Mouse (Mus musculus) left cerebral cortex, postnatal 10 days (tissue): ENCODE data around the gene Klhl25. TPM values are rescaled to one million over a fixed set of nuclear protein-coding genes. Genes with fewer than 3 reads are reported as not detected.
"Not testable (repeated sequence)": the region's sequence is repeated elsewhere in the genome, so short reads cannot be mapped to it uniquely, and the experiment has no call there.

Source experiments
- DNase-seq, 2 experiments: peaks; one replicate each; pipeline ENCODE4 v3.0.0; 2021 to 2022; ENCODE audit warnings: low spot score in 2 of 2, mixed read lengths in 1 of 2; ENCODE audit errors: extremely low spot score in 1 of 2
- intact Hi-C: fragments of 180-260 bp; cut with DNase I; formaldehyde crosslinking; loops from one replicate; pipeline ENCODE4 v1.15.1; 2025
- total RNA-seq, 2 experiments: library from RNA; stranded (reverse); gene quantifications; 2 replicates each; pipeline ENCODE4 v1.2.3; 2021

The Klhl25 gene
- total RNA-seq, 2 experiments from 2014 or later, result 13.3 to 18.5 TPM

DNA sequence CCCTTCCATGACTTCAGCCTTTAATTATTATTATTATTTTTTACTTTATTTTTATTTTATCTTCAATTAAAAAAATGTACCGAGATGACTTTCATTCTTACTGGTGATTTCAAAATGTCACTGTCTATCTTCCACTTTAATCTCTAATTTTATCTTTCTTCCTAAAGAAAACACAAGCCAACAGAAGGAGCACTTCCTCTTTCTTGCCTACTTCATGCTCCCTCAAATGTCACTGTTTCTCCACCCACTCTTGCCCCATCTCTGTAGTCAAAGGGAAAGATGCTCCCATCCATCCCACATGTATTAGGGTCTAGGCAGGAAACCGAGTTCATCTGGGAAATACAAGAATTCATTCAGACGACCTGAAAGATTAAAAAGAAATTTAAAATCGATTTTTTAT, 51.8 kb downstream of the Klhl25 start:
- intact Hi-C loops, result loop anchor here (10.0 kb wide), 1 partner anchor 525 kb away; no protein-coding TSS in a partner anchor
- no peak for DNase-seq

DNA sequence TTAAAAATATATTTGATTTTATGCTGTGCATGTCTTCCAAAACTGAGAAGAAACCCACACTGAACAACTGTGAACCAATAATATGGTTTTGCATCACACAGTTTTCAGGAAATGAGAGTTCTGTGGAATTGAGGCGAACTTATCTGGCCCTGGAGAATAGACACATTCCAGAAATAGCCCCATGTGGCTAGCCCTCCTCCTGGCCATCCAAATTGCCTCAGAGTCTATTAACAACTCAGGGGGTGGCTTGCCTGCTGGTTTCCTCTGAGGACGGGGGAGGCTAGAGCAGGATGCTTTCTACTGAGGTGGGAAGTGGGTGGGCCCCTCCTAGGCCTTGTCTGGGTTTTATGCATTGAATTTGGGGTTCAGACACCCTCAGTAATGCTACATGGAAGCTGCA, 57.0 kb downstream of the Klhl25 start:
- DNase-seq, result no peak
- intact Hi-C loops, result no loop called here

DNA sequence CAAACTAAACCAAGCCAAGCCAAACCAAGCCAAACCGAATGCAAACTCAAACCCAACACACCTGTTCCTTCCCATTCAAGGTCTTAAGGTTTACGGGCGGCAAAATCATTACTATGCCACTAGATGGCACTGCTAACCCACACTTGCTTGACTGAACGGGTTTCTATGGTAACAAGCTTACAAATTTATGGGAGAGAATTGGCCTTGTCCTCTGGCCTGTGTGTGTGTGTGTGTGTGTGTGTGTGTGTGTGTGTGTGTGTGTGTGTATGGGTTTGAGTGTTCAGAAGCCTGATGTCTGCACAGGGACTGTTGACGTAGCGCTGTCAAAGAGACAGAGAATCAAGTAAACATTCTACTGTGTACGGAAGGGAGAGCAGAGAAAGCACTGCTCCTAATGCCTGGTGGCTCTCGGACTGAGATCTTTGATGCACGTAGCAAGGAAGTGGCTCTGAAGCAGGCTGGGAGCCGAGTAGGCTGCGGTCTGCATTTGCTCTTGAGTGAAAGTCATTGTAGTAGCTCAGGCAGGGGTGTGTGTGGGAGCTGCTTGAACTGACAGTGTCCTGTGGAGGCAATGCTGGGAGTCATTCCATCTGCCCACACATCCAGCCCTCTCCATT, 62.0 kb downstream of the Klhl25 start:
- DNase-seq, result peak; percentile 42 to 73
- intact Hi-C loops, result no loop called here

DNA sequence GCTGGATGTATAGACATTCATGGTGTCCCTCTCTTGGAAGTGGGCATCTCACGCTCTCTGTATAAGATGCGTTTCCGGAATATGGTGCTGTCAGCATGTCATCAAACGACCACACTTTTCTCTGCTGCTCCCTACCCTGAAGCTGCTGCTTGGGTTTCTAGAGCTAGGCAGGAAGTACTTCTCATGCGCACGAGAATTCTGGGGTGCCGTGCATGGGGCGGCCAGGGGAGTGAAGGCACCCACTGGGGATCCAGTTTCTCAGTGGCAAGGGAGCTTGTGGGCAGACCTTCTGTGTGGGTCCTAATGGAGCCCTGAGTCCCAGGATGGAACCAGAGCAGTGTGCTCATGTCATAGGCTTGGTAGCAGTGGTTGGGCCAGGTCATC, 62.5 kb downstream of the Klhl25 start:
- DNase-seq, result no peak
- intact Hi-C loops, result no loop called here

DNA sequence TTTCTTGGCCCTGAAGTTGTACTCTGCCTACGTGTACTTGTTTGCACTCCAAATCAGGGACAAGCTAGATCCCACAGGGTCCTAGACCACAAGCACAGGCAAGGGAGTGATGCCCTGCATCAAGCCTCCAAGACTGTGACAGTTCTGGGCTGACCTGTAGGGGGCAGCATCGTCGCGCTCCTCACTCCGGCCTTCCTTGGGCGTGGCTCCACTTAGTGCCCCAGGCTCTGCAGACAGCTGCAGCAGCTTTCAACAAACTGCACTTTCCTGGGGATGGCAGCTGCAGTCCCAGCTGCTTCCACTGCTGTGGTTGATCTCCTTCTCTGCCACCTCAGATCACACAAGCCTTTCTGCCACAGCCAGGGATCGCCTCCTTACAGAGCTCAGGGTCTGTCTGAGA, 65.8 kb downstream of the Klhl25 start:
- peak; percentile 49 to 83 for DNase-seq
- intact Hi-C loops, result no loop called here

DNA sequence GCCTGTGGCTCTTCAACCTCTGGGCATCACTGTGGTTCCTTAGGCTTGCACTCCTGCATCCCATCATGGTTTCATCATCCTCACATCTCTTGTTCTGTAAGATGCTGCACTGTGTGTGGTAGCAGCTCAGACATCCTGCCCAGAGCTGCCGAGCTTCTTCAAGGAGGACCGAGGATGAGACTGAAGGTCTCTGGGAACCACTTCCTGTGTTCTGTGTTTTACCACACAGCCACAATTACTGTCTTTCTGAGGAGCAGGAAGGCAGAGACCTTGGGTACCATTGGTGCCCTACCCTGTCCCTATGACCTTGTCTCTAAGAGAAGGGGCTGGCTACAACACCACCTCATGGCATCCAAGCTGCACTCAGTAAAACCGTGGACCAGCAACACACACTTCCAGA, 67.4 kb downstream of the Klhl25 start:
- DNase-seq, intact Hi-C loops: not testable (repeated sequence)

DNA sequence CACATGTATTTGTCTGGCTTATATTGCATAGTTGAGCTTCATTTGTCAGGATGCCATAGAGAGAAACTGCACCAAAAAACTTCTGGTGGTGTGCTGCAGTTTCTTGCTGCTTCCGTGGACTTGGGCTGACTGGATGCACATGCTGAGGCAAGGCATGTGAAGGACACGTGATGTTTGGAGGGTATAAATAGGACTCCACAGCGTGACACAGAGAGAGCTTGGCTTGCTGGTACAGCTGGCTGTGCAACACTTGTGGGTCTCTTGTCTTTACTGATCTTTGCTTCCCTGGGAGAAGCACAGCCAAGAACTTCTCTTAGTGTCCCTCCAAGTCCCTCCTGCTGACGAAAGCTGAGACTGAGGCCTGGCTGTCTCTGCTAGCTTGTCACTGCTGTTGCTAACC, 69.6 kb downstream of the Klhl25 start:
- intact Hi-C loops, result no loop called here
- DNase-seq, result no peak

DNA sequence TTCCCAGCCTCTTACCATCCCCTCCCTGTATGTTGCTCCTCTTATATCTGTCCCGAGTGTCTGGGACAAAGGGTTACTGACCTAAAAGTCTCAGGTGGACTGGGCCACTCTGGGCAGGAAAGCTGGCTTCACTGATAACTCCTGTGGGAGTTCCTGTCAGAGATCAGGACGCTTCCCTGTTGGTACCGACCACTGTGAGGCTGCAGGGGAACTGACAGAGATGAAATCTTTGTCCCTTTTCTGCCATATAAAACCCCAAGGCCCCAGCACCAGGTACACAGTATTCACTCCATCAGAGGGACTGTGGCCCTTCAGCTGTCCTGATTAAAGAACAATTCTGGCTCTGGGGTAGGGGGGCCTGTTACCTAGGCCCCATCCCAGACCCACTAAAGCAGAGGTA, 71.6 kb downstream of the Klhl25 start:
- intact Hi-C loops, result loop anchor here (10.0 kb wide), 1 partner anchor 475 kb away; no protein-coding TSS in a partner anchor
- not testable (repeated sequence) for DNase-seq
